Mouse (Mus musculus) forebrain, embryonic 14.5 days (tissue): ENCODE results near the gene Stard13. TPM values are rescaled to one million over a fixed set of nuclear protein-coding genes. Genes with fewer than 3 reads are reported as not detected.

Experiments
- ATAC-seq: fragments of 200-750 bp; cut with Nextera tagmentation; 2 replicates; pipeline ENCODE4 v1.8.0; 2017; ENCODE audit warnings: mild to moderate bottlenecking, moderate library complexity
- DNase-seq: peaks from one replicate; pipeline ENCODE4 v3.0.0-alpha.2; 2015; ENCODE audit warnings: low spot score
- H3K27ac ChIP-seq: fragments of 300-500 bp; sonication (generic); 2 replicates; pipeline ENCODE4 v1.5.1; 2014; ENCODE audit warnings: low read depth, mild to moderate bottlenecking, control low read depth, low read length, moderate library complexity
- H3K27me3 ChIP-seq: fragments of 300-500 bp; sonication (generic); replicated peaks from 2 replicates; pipeline ENCODE4 v1.6.1; 2014; ENCODE audit warnings: low read length, control low read depth, mixed read lengths; ENCODE audit not compliant: control insufficient read depth, insufficient read depth
- H3K36me3 ChIP-seq: fragments of 300-500 bp; sonication (generic); 2 replicates; pipeline ENCODE4 v1.6.1; 2014; ENCODE audit warnings: low read length, control low read depth; ENCODE audit not compliant: control insufficient read depth, insufficient read depth
- H3K4me1 ChIP-seq: fragments of 300-500 bp; sonication (generic); 2 replicates; pipeline ENCODE4 v1.6.1; 2014; ENCODE audit warnings: antibody characterized with exemption, low read length, control low read depth; ENCODE audit not compliant: control insufficient read depth, insufficient read depth
- H3K4me2 ChIP-seq: fragments of 300-500 bp; sonication (generic); 2 replicates; pipeline ENCODE4 v1.6.1; 2014; ENCODE audit warnings: mild to moderate bottlenecking, control low read depth, low read length
- H3K4me3 ChIP-seq: fragments of 300-500 bp; sonication (generic); 2 replicates; pipeline ENCODE4 v1.5.1; 2014; ENCODE audit warnings: low read depth, low read length, control low read depth
- H3K9ac ChIP-seq: fragments of 300-500 bp; sonication (generic); 2 replicates; pipeline ENCODE4 v1.6.1; 2014; ENCODE audit warnings: mild to moderate bottlenecking, low read length, control low read depth, moderate library complexity
- H3K9me3 ChIP-seq: fragments of 300-500 bp; sonication (generic); replicated peaks from 2 replicates; pipeline ENCODE4 v1.6.1; 2016; ENCODE audit warnings: low read length, control low read depth, mixed read lengths; ENCODE audit not compliant: control insufficient read depth
- WGBS: fragments of 180-500 bp; shearing (Covaris S2); extraction: QIAGEN DNeasy Blood & Tissue Kit; methylation state at CpG from one replicate; pipeline ENCODE4 v1.1.7; 2014; 5-methylcytosine and 5-hydroxymethylcytosine counted together
- polyA plus RNA-seq: library from polyadenylated mRNA; unstranded; fragments of >200 nt; fragmentation: Nextera tagmentation; extraction: Ambion mirVana; gene quantifications from 2 replicates; pipeline ENCODE4 v1.2.1, GENCODE M21; 2014

The Stard13 gene
- polyA plus RNA-seq, 1 experiment from 2014 or later = 2.0 TPM

GRCm38 (mm10) chr5:151111080-151111871 lies 122.4 kb downstream of the Stard13 start:
- no peak for ATAC-seq

GRCm38 (mm10) chr5:151110461-151110908 lies 123.2 kb downstream of the Stard13 start:
- Histone ChIP-seq H3K9me3 (no peaks in the 10 kb centered on the region), H3K4me1 (no peaks in the 10 kb centered on the region), H3K4me3 (no peak overlapping the region), H3K9ac (no peak overlapping the region), H3K27me3 (no peaks in the 10 kb centered on the region), H3K27ac (no peak overlapping the region), H3K36me3 (no peaks in the 10 kb centered on the region), H3K4me2 (no peak overlapping the region)
- no peak for DNase-seq
- ATAC-seq = no peak
- WGBS = 22% methylated on average over 6 of the region's 6 CpGs

More at GRCm38 (mm10) chr5:151111080-151111871, 122.4 kb downstream of the Stard13 start:
- Histone ChIP-seq H3K27me3 (no peaks in the 10 kb centered on the region), H3K4me1 (no peaks in the 10 kb centered on the region), H3K4me2 (no peak overlapping the region), H3K9me3 (no peaks in the 10 kb centered on the region), H3K27ac (no peak overlapping the region), H3K36me3 (no peaks in the 10 kb centered on the region), H3K4me3 (no peak overlapping the region), H3K9ac (no peak overlapping the region)
- WGBS = 85% methylated on average over 7 of the region's 7 CpGs
- DNase-seq = no peak

- DNase-seq = no peak
These were observed 123.8 kb downstream of the Stard13 start for GRCm38 (mm10) chr5:151109822-151110221.

GRCm38 (mm10) chr5:151108955-151109354 lies 124.7 kb downstream of the Stard13 start:
- H3K9ac ChIP-seq = no peak overlapping the region
- no peak overlapping the region for H3K4me3 ChIP-seq
- no peaks in the 10 kb centered on the region for H3K4me1 ChIP-seq
- no peak overlapping the region for H3K4me2 ChIP-seq
- no peaks in the 10 kb centered on the region for H3K9me3 ChIP-seq
- H3K27ac ChIP-seq = no peak overlapping the region
- WGBS = 88% methylated on average over 7 of the region's 7 CpGs
- H3K36me3 ChIP-seq = no peaks in the 10 kb centered on the region
- DNase-seq (no peak), ATAC-seq (no peak)
- no peaks in the 10 kb centered on the region for H3K27me3 ChIP-seq

More at GRCm38 (mm10) chr5:151109822-151110221, 123.8 kb downstream of the Stard13 start:
- Histone ChIP-seq H3K4me3 (no peak overlapping the region), H3K9me3 (no peaks in the 10 kb centered on the region), H3K9ac (no peak overlapping the region), H3K4me2 (no peak overlapping the region), H3K27ac (no peak overlapping the region), H3K4me1 (no peaks in the 10 kb centered on the region), H3K27me3 (no peaks in the 10 kb centered on the region), H3K36me3 (no peaks in the 10 kb centered on the region)
- no peak for ATAC-seq
- 81% methylated on average over 2 of the region's 2 CpGs for WGBS

GRCm38 (mm10) chr5:151108291-151108897 lies 125.2 kb downstream of the Stard13 start:
- Histone ChIP-seq H3K27ac (peak overlapping the region; percentile 21; the same call in 1 of the 2 replicates), H3K27me3 (no peaks in the 10 kb centered on the region), H3K4me1 (no peaks in the 10 kb centered on the region), H3K36me3 (no peaks in the 10 kb centered on the region), H3K9me3 (no peaks in the 10 kb centered on the region), H3K4me2 (no peak overlapping the region), H3K4me3 (no peak overlapping the region), H3K9ac (no peak overlapping the region)
- DNase-seq = no peak
- 80% methylated on average over 19 of the region's 19 CpGs for WGBS
- ATAC-seq = no peak

DNA sequence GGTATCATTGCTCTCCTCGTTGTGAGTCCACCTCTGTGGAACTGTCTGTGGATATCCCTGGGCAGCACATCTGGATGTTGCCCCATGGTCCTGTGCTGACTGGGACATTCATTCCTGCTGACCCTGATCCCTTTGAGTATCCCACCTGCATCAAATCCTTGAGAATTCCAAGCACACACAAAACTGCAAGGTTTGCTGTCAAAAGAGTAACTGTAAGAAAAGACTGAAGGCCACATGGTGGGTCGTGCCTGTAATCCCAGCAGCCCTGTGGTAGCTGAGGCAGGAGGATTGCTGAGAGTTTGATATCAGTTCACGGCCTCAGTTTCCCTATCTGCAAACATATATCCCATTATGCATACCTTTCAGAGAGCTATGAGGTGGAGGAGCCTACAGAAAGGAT lies 126.8 kb downstream of the Stard13 start:
- no peaks in the 10 kb centered on the region for H3K9me3 ChIP-seq
- no peaks in the 10 kb centered on the region for H3K4me1 ChIP-seq
- no peaks in the 10 kb centered on the region for H3K36me3 ChIP-seq
- H3K27me3 ChIP-seq = no peaks in the 10 kb centered on the region
- no peak overlapping the region for H3K27ac ChIP-seq
- ATAC-seq (no peak), DNase-seq (no peak)
- WGBS = 90% methylated on average over 3 of the region's 3 CpGs
- no peak overlapping the region for H3K4me2 ChIP-seq
- H3K9ac ChIP-seq = no peak overlapping the region
- no peak overlapping the region for H3K4me3 ChIP-seq

DNA sequence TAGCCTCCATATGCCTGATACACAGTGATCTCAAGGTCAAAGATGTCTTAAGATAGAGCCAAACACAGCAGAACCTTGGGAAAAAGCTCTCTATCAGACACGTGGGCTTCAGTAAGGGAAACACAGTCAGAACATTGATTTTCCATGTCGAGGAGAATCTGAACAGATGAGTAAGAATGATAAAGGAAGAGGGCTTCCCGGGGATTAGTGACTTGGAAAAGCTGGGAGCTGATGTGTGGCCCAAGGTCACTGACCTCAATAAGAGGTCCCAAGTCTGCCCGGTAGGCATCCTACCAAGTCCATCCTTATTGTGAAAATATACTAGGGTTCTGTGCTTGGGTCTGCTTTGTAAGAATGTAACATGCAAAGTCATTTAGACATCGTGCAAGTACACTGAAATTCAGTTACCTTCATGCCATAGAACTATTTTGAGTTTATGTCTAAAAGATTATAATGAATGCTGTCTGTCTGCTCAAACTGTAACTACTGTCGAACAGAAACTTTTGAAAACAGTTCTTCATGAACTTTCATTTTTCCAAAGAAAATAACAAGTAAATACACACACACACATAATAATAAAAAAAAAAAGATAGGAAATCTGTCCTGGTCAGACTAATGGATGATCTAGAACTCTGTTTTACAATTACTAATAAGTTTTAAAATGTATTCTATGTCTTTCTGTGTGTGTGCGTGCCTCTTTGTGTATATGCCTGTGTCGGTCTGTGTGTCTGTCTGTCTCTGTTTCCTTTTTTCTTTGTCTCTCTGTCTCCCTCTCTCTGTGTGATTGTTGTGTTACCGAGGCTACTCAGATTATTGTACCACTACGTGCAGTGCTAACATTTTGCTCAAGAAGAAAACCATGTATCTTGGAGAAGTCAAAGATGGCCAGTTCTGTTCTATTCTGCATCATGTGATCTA lies 128.3 kb downstream of the Stard13 start:
- H3K27ac ChIP-seq = no peak overlapping the region
- H3K9ac ChIP-seq = no peak overlapping the region
- no peaks in the 10 kb centered on the region for H3K4me1 ChIP-seq
- H3K9me3 ChIP-seq = no peaks in the 10 kb centered on the region
- ATAC-seq (no peak), DNase-seq (no peak)
- no peaks in the 10 kb centered on the region for H3K27me3 ChIP-seq
- no peaks in the 10 kb centered on the region for H3K36me3 ChIP-seq
- no peak overlapping the region for H3K4me2 ChIP-seq
- no peak overlapping the region for H3K4me3 ChIP-seq
- WGBS = 87% methylated on average over 10 of the region's 10 CpGs

DNA sequence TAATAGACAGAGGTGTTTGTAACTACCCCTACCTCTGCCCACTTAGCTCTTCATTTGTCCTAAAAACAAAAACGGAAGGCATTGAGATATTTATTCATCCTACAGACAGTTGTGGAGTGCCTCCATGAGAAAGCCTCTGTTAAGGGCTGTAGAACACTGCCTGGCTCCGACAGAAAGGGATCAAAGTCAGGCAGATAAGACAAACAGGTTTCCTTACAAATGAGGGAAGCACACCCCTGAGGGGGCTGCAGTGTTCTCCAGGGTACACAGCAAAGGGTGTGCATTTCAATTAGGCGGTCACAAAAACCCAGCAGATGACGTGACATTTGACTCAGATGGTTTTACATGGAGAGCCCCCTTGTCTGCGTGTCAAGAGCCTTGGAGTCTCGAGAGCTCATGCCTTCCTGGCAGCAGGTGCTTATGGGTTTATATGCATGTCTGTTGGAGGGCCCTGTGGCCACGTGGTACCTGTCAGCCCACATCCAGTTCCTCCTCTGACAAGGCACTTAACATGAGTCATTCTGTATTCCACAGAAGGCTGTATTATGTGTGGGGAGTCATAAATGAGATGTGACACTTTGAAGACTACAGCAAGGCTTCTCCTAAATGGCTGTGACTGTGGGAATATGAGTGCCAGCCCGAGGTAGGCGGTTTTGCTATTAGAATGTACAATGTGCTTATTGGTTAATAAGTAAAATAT lies 129.1 kb downstream of the Stard13 start:
- ATAC-seq = no peak
- H3K9ac ChIP-seq = no peak overlapping the region

More for the DNA sequence above, 129.1 kb downstream of the Stard13 start:
- H3K9me3 ChIP-seq = no peaks in the 10 kb centered on the region
- H3K4me3 ChIP-seq = no peak overlapping the region
- no peak for DNase-seq
- 64% methylated on average over 9 of the region's 9 CpGs for WGBS
- no peaks in the 10 kb centered on the region for H3K27me3 ChIP-seq
- no peaks in the 10 kb centered on the region for H3K36me3 ChIP-seq
- H3K27ac ChIP-seq = no peak overlapping the region
- no peak overlapping the region for H3K4me2 ChIP-seq
- H3K4me1 ChIP-seq = no peaks in the 10 kb centered on the region
